Mouse (Mus musculus): ENCODE measurements at regions not wholly inside any gene's neighbourhood (a gene's known extent, or its start where the extent isn't known, plus 50 kb on each side); places are given as distances from the start of the nearest gene placed in this dataset.

- TF ChIP-seq JUN (IDR thresholded peaks at IDR 0.05; ENCODE audit: insufficient read depth, low read depth, low read length) (no peak), POLR2A (IDR thresholded peaks at IDR 0.05; ENCODE audit: low read depth, low read length) (no peak), CTCF (conservative IDR thresholded peaks at IDR 0.05 in 1 of 2, IDR thresholded peaks at IDR 0.05 in 1 of 2; ENCODE audit: low read depth in 2 of 2, low read length in 2 of 2) (peak; percentile 15 to 59; a peak in 2 of 4 replicates), CHD1 (IDR thresholded peaks at IDR 0.05; ENCODE audit: low read depth, low read length) (no peak), MAFK (IDR thresholded peaks at IDR 0.05; ENCODE audit: insufficient replicate concordance, low read length) (no peak), EP300 (IDR thresholded peaks at IDR 0.05; ENCODE audit: low read length) (no peak)
Observed at GRCm38 (mm10) chr9:26121986-26122385, 611.5 kb upstream of the B3gat1 start.
